Mouse (Mus musculus) ovary, postnatal 10 days (tissue): ENCODE measurements at regions not wholly inside any gene's neighbourhood (a gene's known extent, or its start where the extent isn't known, plus 50 kb on each side); places are given as distances from the start of the nearest gene placed in this dataset.
A peak's percentile ranks its signal among the peaks of the same experiment; 100 is the strongest.

Source experiments
- DNase-seq: peaks from one replicate; pipeline ENCODE4 v3.0.0; 2022; ENCODE audit warnings: low spot score

DNA sequence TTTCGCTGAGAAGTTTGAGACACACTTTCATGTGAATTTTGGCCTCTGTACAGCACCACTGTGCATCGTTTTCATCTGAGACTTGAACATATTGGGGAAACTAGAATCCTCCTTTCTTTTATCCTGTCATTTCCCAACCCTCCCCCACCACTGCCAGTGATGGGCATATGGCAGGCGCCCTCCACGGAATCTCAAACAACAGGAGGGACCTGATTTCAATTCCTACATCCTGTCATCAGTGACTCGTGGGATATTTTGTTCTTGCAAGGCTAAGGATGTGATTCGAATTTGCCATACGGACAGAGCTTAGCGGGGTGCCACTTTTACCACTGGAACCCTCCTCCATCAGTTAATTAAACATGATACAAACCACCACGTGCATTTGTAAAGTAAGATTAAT lies 60.9 kb upstream of the Etaa1 start:
- no peak for DNase-seq

DNA sequence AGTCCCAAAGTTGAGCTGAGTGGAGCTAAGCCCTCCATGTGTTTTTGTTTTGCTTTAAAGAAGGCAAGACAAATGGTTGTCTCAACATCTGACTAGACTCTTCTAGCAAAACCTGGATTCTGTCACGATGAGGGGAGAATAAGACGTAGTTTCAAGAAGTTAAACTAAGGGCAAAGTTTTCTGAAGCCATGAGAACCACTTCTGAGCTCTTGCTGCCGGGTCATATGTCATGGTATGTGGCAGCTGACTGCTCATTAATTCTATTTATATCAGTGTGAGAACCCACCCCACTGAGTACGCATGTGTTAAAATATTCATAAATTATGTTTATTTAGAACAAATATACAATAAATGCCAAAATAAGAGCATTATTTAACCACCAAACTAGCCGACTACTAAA lies 58.4 kb upstream of the Etaa1 start:
- DNase-seq: no peak

- DNase-seq: peak; percentile 9
Measured at GRCm38 (mm10) chr11:18011101-18011733, 57.5 kb upstream of the Etaa1 start.

DNA sequence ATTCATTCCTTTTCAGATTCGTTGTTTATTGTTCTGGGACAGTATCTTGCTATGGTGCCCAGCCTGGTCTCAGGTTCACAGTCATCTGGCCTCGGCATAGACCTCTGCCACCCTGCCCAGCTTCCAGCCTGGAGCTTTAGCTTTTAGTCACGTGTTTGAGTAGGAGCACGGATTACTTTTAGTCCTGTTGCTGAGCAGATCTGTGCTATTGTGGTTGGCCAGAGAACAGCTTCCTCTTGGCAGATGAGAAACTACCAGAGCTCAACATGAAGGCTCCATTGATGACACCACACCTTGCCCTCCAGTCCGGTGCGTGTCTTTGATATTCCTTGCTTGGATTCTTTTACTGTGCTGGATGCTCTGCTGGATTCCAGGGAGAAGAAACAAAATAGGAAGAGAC lies 54.5 kb upstream of the Etaa1 start:
- no peak for DNase-seq
